Mouse (Mus musculus) olfactory bulb, adult 2 months (tissue): ENCODE results near the gene Cdc37l1.

Experiments used
- CTCF ChIP-seq: fragments of 200-500 bp; IDR thresholded peaks from 2 replicates; pipeline ENCODE4 v1.5.1; 2012; ENCODE audit warnings: low read depth, mild to moderate bottlenecking, low read length, moderate library complexity; ENCODE audit not compliant: insufficient read depth
- POLR2A ChIP-seq: fragments of 200-500 bp; IDR thresholded peaks from 2 replicates; pipeline ENCODE4 v1.6.1; 2012; ENCODE audit warnings: mild to moderate bottlenecking, low read depth, low read length, moderate library complexity; ENCODE audit not compliant: insufficient read depth

DNA sequence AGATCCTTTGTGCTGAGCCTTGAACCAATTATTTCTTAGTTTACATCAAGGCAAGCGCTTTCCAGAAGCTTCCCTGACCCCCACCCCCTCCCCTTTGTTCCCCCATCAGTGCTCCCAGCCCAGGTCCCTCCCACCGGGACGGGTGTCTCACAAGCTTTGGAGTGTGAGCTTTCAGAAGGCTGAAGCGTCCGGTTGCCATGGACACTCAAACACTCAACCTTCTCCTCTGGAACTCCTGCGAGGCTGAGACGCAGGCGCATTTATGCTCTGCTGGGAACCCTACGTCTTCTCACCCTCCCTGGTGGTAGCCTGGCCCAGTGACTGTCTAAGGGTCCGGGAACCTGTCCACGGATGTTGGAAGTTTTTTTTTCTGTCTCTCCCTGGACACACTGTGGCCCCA is 22.5 kb upstream of the Cdc37l1 start, which contains the start of gene 4430402I18Rik:
- TF ChIP-seq CTCF, result no peak
- no peak for TF ChIP-seq POLR2A
